Mouse (Mus musculus) small intestine, adult 2 months (tissue): ENCODE results near the gene Ubiad1. TPM values are rescaled to one million over a fixed set of nuclear protein-coding genes. Genes with fewer than 3 reads are reported as not detected.
A peak's percentile ranks its signal among the peaks of the same experiment; 100 is the strongest.

Source experiments
- H3K27ac ChIP-seq: fragments of 200-500 bp; 2 replicates; pipeline ENCODE4 v1.5.1; 2012; ENCODE audit warnings: low read depth, low read length, control low read depth, inconsistent platforms; ENCODE audit not compliant: insufficient read depth
- H3K27me3 ChIP-seq: fragments of 200-500 bp; 2 replicates; pipeline ENCODE4 v1.6.1; 2012; ENCODE audit warnings: mild to moderate bottlenecking, moderate library complexity, low read length, inconsistent platforms; ENCODE audit not compliant: control insufficient read depth, insufficient read depth
- H3K36me3 ChIP-seq: fragments of 200-500 bp; 2 replicates; pipeline ENCODE4 v1.6.1; 2012; ENCODE audit warnings: mild to moderate bottlenecking, low read length, control low read depth, inconsistent platforms; ENCODE audit not compliant: control insufficient read depth, insufficient read depth
- H3K4me1 ChIP-seq: fragments of 200-500 bp; 2 replicates; pipeline ENCODE4 v1.6.1; 2012; ENCODE audit warnings: low read length, inconsistent platforms, mixed read lengths; ENCODE audit not compliant: control insufficient read depth, insufficient read depth, insufficient read length
- H3K4me3 ChIP-seq: fragments of 200-500 bp; 2 replicates; pipeline ENCODE4 v1.5.1; 2012; ENCODE audit warnings: low read depth, mild to moderate bottlenecking, control low read depth, inconsistent platforms, low read length, moderate library complexity
- CTCF ChIP-seq: fragments of 200-500 bp; IDR thresholded peaks from 2 replicates; pipeline ENCODE4 v1.5.1; 2012; ENCODE audit warnings: low read depth, mild to moderate bottlenecking, control low read depth, inconsistent platforms, low read length, moderate library complexity, mixed read lengths; ENCODE audit not compliant: insufficient replicate concordance, insufficient read length; ENCODE audit errors: extremely low read depth
- POLR2A ChIP-seq: fragments of 200-500 bp; IDR thresholded peaks from 2 replicates; pipeline ENCODE4 v1.6.1; 2012; ENCODE audit warnings: low read depth, mild to moderate bottlenecking, control low read depth, inconsistent platforms, low read length, moderate library complexity
- WGBS: fragments of 180-500 bp; shearing (Covaris S2); methylation state at CpG from one replicate; pipeline ENCODE4 v1.1.7; 2018; 5-methylcytosine and 5-hydroxymethylcytosine counted together
- polyA plus RNA-seq: library from polyadenylated mRNA; depleted of rRNA; stranded (reverse); fragments of >200 nt; gene quantifications from 2 replicates; pipeline ENCODE4 v1.2.3, GENCODE M21; 2012

Gene Ubiad1
- polyA plus RNA-seq, 1 experiment, result 8.5 TPM

- peaks cover 7% of the 10 kb centered on the region; the same call in 1 of the 2 replicates for H3K4me1 ChIP-seq
- TF ChIP-seq POLR2A (no peak), CTCF (no peak)
- peaks cover 9% of the 10 kb centered on the region; the same call in 1 of the 2 replicates for H3K36me3 ChIP-seq
- no peaks in the 10 kb centered on the region for H3K27me3 ChIP-seq
- WGBS, result 70% methylated on average over 5 of the region's 5 CpGs
- H3K27ac ChIP-seq, result peak overlapping the region; percentile 34; the same call in 1 of the 2 replicates
- peak overlapping the region; percentile 7; the same call in 1 of the 2 replicates for H3K4me3 ChIP-seq
Measured at GRCm38 (mm10) chr4:148433813-148434212, 10.8 kb downstream of the Ubiad1 start.

DNA sequence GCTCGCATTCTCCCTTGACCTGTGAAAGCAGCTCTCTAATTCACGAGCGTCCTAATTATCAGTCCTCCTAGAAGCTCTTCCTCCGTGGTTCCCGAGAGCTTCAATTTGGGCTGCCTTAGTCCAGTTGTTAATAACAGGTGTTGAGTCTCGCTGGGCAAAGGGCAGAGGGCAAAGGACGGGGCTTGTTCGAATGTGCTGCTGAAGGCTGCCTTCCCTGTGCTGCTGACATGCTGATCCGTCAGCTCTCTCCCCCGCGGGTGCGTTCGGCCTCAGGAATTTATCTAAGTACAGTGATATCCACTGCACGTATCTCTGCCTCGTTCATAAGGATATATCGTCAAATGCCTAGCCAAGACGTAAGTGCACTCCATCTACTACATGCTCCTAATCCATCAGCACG lies 11.2 kb downstream of the Ubiad1 start:
- 59% methylated on average over 18 of the region's 18 CpGs for WGBS
- TF ChIP-seq POLR2A (no peak), CTCF (no peak)
- H3K27ac ChIP-seq, result peak overlapping the region; percentile 34; the same call in 1 of the 2 replicates
- no peaks in the 10 kb centered on the region for H3K27me3 ChIP-seq
- H3K36me3 ChIP-seq, result peaks cover 9% of the 10 kb centered on the region; the same call in 1 of the 2 replicates
- H3K4me3 ChIP-seq, result peak overlapping the region; percentile 7; the same call in 1 of the 2 replicates
- H3K4me1 ChIP-seq, result peaks cover 7% of the 10 kb centered on the region; the same call in 1 of the 2 replicates

DNA sequence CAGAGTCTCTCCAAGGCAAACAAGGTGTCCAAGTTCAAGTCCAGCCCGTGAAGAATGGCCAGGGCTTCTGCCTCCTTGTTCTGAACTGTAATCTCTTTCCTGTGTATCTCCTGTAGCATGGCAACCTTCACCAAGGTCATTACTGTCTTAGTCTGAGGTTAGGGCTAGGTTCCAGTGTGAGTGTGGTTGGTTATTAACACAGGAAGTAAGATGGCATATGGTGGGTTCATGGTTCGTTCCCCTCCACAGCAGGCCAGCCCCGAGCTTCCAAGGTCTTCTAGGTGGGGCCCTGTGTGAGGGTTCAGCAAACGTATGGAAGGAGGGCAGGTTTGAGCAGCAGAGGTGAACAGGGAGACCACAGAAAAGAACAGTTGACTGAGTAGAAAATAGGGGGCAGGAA lies 12.1 kb downstream of the Ubiad1 start:
- H3K27me3 ChIP-seq, result no peaks in the 10 kb centered on the region
- peaks cover 7% of the 10 kb centered on the region; the same call in 1 of the 2 replicates for H3K4me1 ChIP-seq
- no peak overlapping the region for H3K27ac ChIP-seq
- TF ChIP-seq CTCF (no peak), POLR2A (no peak)
- H3K36me3 ChIP-seq, result peaks cover 9% of the 10 kb centered on the region; the same call in 1 of the 2 replicates
- no peak overlapping the region for H3K4me3 ChIP-seq
- WGBS, result 65% methylated on average over 4 of the region's 4 CpGs

DNA sequence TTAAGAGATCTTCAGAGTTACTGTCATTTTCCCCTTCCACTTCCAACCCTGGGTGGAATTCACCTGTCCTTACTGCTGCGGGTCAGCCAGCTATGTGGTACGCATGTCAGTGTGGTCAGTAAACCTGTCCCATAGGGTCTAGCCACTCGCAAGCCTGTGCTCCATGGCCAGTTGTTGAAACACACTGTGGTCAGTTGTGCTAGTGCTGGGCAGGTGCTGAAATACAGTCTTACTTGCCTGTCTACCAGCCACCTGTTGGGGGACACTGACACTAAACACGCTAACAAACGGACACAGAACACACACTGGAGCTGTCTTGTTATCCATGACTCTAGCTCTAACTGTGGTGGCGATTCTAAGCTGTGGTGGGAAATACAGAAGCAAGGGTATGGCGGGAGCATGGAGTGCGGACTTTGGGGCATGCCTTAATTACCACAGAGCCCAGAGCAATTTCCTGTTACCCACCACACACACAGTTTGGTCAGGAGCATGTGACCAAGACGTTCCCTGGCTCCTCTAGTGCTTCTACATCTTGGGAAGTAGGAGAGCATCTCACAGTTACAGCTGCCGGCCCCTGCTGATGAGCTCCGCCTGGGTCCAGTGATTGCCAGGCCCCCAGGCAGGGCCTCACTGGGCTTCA lies 13.6 kb downstream of the Ubiad1 start:
- H3K4me3 ChIP-seq, result no peak overlapping the region
- peaks cover 7% of the 10 kb centered on the region; the same call in 1 of the 2 replicates for H3K4me1 ChIP-seq
- WGBS, result 85% methylated on average over 11 of the region's 11 CpGs
- H3K27ac ChIP-seq, result no peak overlapping the region
- no peaks in the 10 kb centered on the region for H3K27me3 ChIP-seq
- TF ChIP-seq POLR2A (no peak), CTCF (no peak)
- H3K36me3 ChIP-seq, result peaks cover 4% of the 10 kb centered on the region; the same call in 1 of the 2 replicates

DNA sequence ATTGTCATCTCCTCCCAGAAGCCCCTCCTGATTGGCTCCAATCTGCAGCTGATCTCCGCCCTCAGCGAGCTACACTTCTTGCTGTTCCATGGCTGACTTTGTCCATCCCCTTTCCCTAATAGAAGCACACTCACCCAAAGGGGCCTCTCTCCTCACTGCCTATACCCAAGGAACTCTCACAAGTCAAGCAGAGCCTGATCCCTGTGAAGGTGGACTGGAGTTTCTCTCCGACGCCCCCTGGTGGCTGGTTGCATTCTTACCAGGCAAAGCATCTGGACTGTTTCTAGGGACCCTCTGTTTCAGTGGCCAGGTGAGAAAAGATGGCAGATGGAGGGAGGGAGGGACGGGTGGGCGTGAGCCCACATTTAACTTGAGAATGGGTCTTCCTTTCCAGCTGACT lies 14.9 kb downstream of the Ubiad1 start:
- Histone ChIP-seq H3K36me3 (no peaks in the 10 kb centered on the region), H3K4me1 (peaks cover 7% of the 10 kb centered on the region; the same call in 1 of the 2 replicates), H3K27ac (no peak overlapping the region), H3K4me3 (no peak overlapping the region), H3K27me3 (no peaks in the 10 kb centered on the region)
- 26% methylated on average over 6 of the region's 6 CpGs for WGBS
- TF ChIP-seq POLR2A (no peak), CTCF (peak; percentile 82; the same call in 1 of the 2 replicates)

DNA sequence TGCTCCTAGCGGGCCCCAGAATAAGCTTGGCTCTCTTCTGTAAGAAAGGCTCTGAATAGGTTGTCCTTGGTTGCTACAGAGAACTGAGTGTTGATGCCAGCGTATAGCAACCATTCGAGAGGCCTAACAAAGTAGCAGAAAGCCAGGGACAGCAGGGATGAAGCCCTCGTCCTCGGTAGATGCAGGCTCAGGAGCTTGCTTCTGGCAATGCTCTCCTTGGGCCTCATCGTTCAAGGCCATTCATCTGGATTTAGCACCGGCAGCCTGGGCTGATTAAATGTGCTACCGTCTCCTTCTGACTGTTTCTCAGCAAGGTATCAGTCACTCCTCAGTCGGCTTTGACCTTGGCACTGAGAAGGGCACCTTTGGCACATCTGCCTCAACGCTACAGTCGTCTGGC lies 15.4 kb downstream of the Ubiad1 start:
- Histone ChIP-seq H3K4me3 (no peak overlapping the region), H3K4me1 (peaks cover 7% of the 10 kb centered on the region; the same call in 1 of the 2 replicates), H3K36me3 (no peaks in the 10 kb centered on the region), H3K27me3 (no peaks in the 10 kb centered on the region), H3K27ac (no peak overlapping the region)
- 75% methylated on average over 11 of the region's 11 CpGs for WGBS
- TF ChIP-seq CTCF, result no peak
- TF ChIP-seq POLR2A, result no peak

- no peak overlapping the region for H3K27ac ChIP-seq
- no peak overlapping the region for H3K4me3 ChIP-seq
- H3K36me3 ChIP-seq, result no peaks in the 10 kb centered on the region
- H3K4me1 ChIP-seq, result peaks cover 3% of the 10 kb centered on the region; the same call in 1 of the 2 replicates
- WGBS, result 69% methylated on average over 5 of the region's 5 CpGs
- TF ChIP-seq POLR2A (no peak), CTCF (no peak)
- H3K27me3 ChIP-seq, result no peaks in the 10 kb centered on the region
Measured at GRCm38 (mm10) chr4:148428544-148428943, 16.0 kb downstream of the Ubiad1 start.
